Mouse (Mus musculus) lung, postnatal 0 days (tissue): ENCODE measurements around the gene Cipc. TPM values are rescaled to one million over a fixed set of nuclear protein-coding genes. Genes with fewer than 3 reads are reported as not detected.

Experiments
- ATAC-seq: fragments of 200-750 bp; cut with Nextera tagmentation; 2 replicates; pipeline ENCODE4 v1.8.0; 2017; ENCODE audit warnings: moderate library complexity
- DNase-seq: peaks from one replicate; pipeline ENCODE4 v3.0.0-alpha.2; 2016; ENCODE audit warnings: low spot score
- H3K27ac ChIP-seq: fragments of 300-500 bp; sonication (generic); 2 replicates; pipeline ENCODE4 v1.5.1; 2014; ENCODE audit warnings: antibody characterized with exemption, mild to moderate bottlenecking, low read length, mixed read lengths
- H3K27me3 ChIP-seq: fragments of 300-500 bp; sonication (generic); replicated peaks from 2 replicates; pipeline ENCODE4 v1.6.1; 2014; ENCODE audit warnings: low read length, mixed read lengths; ENCODE audit not compliant: insufficient read depth
- H3K36me3 ChIP-seq: fragments of 300-500 bp; sonication (generic); 2 replicates; pipeline ENCODE4 v1.6.1; 2014; ENCODE audit warnings: low read length, mixed read lengths; ENCODE audit not compliant: insufficient read depth
- H3K4me1 ChIP-seq: fragments of 300-500 bp; sonication (generic); 2 replicates; pipeline ENCODE4 v1.6.1; 2014; ENCODE audit warnings: antibody characterized with exemption, low read depth, low read length, mixed read lengths; ENCODE audit not compliant: insufficient read depth
- H3K4me2 ChIP-seq: fragments of 300-500 bp; sonication (generic); replicated peaks from 2 replicates; pipeline ENCODE4 v1.6.1; 2014; ENCODE audit warnings: low read depth, mild to moderate bottlenecking, low read length, moderate library complexity, mixed read lengths
- H3K4me3 ChIP-seq: fragments of 300-500 bp; sonication (generic); 2 replicates; pipeline ENCODE4 v1.5.1; 2014; ENCODE audit warnings: low read depth, low read length
- H3K9ac ChIP-seq: fragments of 300-500 bp; sonication (generic); replicated peaks from 2 replicates; pipeline ENCODE4 v1.6.1; 2014; ENCODE audit warnings: low read depth, mild to moderate bottlenecking
- H3K9me3 ChIP-seq: fragments of 300-500 bp; sonication (generic); 2 replicates; pipeline ENCODE4 v1.6.1; 2016; ENCODE audit warnings: low read length, mixed read lengths
- CTCF ChIP-seq: IDR thresholded peaks from 2 replicates; pipeline ENCODE4 v1.5.1; 2016; ENCODE audit warnings: antibody characterized with exemption, mild to moderate bottlenecking
- EP300 ChIP-seq: IDR thresholded peaks from 2 replicates; pipeline ENCODE4 v1.6.1; 2016; ENCODE audit warnings: antibody characterized with exemption, mild to moderate bottlenecking, control low read depth
- WGBS: fragments of 180-500 bp; shearing (Covaris S2); extraction: QIAGEN DNeasy Blood & Tissue Kit; methylation state at CpG from one replicate; pipeline ENCODE4 v1.1.7; 2014; 5-methylcytosine and 5-hydroxymethylcytosine counted together
- polyA plus RNA-seq: library from polyadenylated mRNA; unstranded; fragments of >200 nt; fragmentation: Nextera tagmentation; extraction: Ambion mirVana; gene quantifications from 2 replicates; pipeline ENCODE4 v1.2.1, GENCODE M21; 2015

Cipc gene
- polyA plus RNA-seq, 1 experiment from 2014 or later, result 12.5 TPM

GRCm38 (mm10) chr12:86983470-86984193, 36.8 kb downstream of the Cipc start:
- Histone ChIP-seq H3K9ac (no peak overlapping the region), H3K4me1 (no peaks in the 10 kb centered on the region), H3K4me3 (no peak overlapping the region), H3K27ac (no peak overlapping the region), H3K27me3 (peaks cover 13% of the 10 kb centered on the region), H3K4me2 (no peak overlapping the region), H3K9me3 (no peaks in the 10 kb centered on the region), H3K36me3 (no peaks in the 10 kb centered on the region)
- WGBS, result 3% methylated on average over 26 of the region's 28 CpGs
- DNase-seq (peak; percentile 45), ATAC-seq (no peak)
- no peak for TF ChIP-seq CTCF

DNA sequence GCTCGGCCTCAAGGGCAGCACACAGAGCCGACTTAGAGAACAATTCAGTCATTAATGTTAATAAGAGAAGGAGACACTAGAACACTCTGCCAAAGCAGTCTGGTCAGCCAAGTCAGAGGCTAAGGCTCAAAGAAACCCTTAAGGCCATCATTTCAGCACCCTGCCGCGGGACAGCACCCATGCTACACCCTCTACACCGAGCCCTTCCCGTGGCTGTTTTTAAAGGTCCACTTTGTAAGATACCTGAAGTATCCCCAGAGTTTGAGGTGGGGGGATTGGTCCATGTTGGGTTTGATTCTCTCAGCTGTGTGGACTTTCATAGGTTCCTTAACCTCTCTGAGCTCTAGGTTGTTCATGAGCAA, 37.3 kb downstream of the Cipc start:
- Histone ChIP-seq H3K27ac (no peak overlapping the region), H3K9me3 (no peaks in the 10 kb centered on the region), H3K9ac (no peak overlapping the region), H3K4me1 (no peaks in the 10 kb centered on the region), H3K36me3 (no peaks in the 10 kb centered on the region), H3K27me3 (peaks cover 18% of the 10 kb centered on the region), H3K4me2 (no peak overlapping the region), H3K4me3 (no peak overlapping the region)
- ATAC-seq (peak; percentile 59), DNase-seq (peak; percentile 34)
- TF ChIP-seq CTCF (no peak), EP300 (no peak)
- 3% methylated on average over 6 of the region's 6 CpGs for WGBS

DNA sequence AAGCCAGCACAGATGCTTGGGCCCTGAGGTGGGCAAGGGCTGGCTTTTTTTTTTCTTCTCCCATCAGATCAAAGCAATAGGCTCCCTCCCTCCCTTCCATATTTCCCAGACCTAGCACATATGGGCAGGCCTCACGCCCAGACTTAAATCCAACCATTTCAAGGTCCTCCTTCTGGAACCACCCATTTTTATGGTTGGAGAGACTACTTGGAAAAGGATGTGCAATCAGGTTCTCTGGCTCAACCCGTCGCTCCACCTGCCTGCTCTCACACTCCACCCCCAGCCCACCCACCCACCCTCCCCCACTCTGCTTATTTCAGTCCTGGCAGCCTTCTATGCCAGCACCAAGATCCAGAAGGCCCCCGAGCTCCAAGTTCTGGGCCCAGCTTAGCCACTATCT, 39.7 kb downstream of the Cipc start:
- no peaks in the 10 kb centered on the region for H3K36me3 ChIP-seq
- 63% methylated on average over 2 of the region's 4 CpGs for WGBS
- H3K4me3 ChIP-seq, result no peak overlapping the region
- no peak for DNase-seq
- H3K4me1 ChIP-seq, result no peaks in the 10 kb centered on the region
- H3K9me3 ChIP-seq, result no peaks in the 10 kb centered on the region
- TF ChIP-seq EP300, result no peak
- TF ChIP-seq CTCF, result no peak
- H3K27ac ChIP-seq, result no peak overlapping the region
- no peak overlapping the region for H3K4me2 ChIP-seq
- no peak for ATAC-seq
- peaks cover 35% of the 10 kb centered on the region for H3K27me3 ChIP-seq
- no peak overlapping the region for H3K9ac ChIP-seq

DNA sequence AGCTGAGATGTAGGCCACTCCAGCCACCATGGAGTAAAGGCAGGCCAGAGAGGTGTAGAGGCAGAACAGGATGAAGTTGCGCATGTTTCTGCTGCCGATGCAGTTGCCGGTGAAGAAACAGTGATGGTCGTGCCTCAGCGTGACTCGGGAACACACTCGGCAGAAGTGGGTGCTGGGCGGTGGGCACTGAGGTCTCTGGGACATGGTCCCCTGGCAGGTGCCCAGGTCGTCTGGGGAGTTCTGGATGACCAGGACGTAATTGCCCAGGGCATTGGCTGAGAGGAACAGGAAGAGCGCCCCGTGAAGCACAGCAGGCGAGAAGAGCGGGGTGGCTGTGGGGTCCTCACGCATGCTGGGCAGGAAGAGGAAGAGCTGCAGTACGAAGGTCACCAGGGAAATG, 41.4 kb downstream of the Cipc start:
- no peaks in the 10 kb centered on the region for H3K4me1 ChIP-seq
- no peak for TF ChIP-seq CTCF
- TF ChIP-seq EP300, result no peak
- H3K4me2 ChIP-seq, result no peak overlapping the region
- no peak for ATAC-seq
- DNase-seq, result no peak
- H3K27me3 ChIP-seq, result peaks cover 35% of the 10 kb centered on the region
- H3K4me3 ChIP-seq, result no peak overlapping the region
- no peak overlapping the region for H3K27ac ChIP-seq
- H3K36me3 ChIP-seq, result no peaks in the 10 kb centered on the region
- no peaks in the 10 kb centered on the region for H3K9me3 ChIP-seq
- 41% methylated on average over 16 of the region's 16 CpGs for WGBS
- H3K9ac ChIP-seq, result no peak overlapping the region

DNA sequence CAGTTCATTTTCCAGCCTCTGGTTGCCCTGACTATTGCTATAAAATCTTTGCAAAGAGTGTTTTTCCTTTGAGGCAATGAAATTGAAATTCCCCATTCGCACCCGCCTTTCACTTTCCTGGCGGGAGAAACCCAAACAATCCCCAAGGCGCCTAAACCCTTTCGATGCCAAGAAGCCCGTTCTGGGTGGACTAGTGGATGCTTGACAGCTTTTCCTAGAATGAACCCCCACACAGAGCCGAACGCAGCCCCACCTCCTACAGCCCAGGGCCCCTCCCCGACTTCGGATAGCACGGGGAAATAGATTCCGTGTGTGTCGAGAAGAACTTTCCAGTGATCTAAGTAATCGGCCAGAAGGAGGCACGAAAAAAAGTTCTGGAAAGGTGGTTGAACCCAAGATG, 42.5 kb downstream of the Cipc start:
- Histone ChIP-seq H3K36me3 (no peaks in the 10 kb centered on the region), H3K4me3 (no peak overlapping the region), H3K27ac (no peak overlapping the region), H3K9me3 (no peaks in the 10 kb centered on the region), H3K4me2 (no peak overlapping the region), H3K4me1 (no peaks in the 10 kb centered on the region), H3K27me3 (peaks cover 35% of the 10 kb centered on the region), H3K9ac (no peak overlapping the region)
- no peak for TF ChIP-seq EP300
- TF ChIP-seq CTCF, result no peak
- DNase-seq, result no peak
- WGBS, result 7% methylated on average over 15 of the region's 15 CpGs
- no peak for ATAC-seq

GRCm38 (mm10) chr12:86989890-86990754, 43.3 kb downstream of the Cipc start, which contains the start of gene Zdhhc22:
TSS of gene Zdhhc22 (minus strand) at chr12:86990430.
- no peaks in the 10 kb centered on the region for H3K36me3 ChIP-seq
- no peaks in the 10 kb centered on the region for H3K4me1 ChIP-seq
- no peak within 1 kb of the TSS; the same call in 1 of the 2 replicates for H3K4me3 ChIP-seq
- H3K9ac ChIP-seq, result no peak within 1 kb of the TSS
- ATAC-seq, result peak; percentile 70
- H3K9me3 ChIP-seq, result no peaks in the 10 kb centered on the region
- DNase-seq, result peak; percentile 59
- peaks cover 35% of the 10 kb centered on the region for H3K27me3 ChIP-seq
- H3K4me2 ChIP-seq, result peak within 1 kb of the TSS; percentile 3; the same call in 1 of the 2 replicates
- no peak within 1 kb of the TSS for H3K27ac ChIP-seq
- TF ChIP-seq CTCF (peak; percentile 30), EP300 (no peak)
- under 1% methylated on average over 31 of the region's 68 CpGs for WGBS
